Mouse (Mus musculus) embryonic facial prominence, embryonic 14.5 days (tissue): ENCODE data around the gene Cspg4. TPM values are rescaled to one million over a fixed set of nuclear protein-coding genes. Genes with fewer than 3 reads are reported as not detected.
"Not testable (repeated sequence)": the region's sequence is repeated elsewhere in the genome, so short reads cannot be mapped to it uniquely, and the experiment has no call there.

Experiments
- ATAC-seq: fragments of 200-750 bp; cut with Nextera tagmentation; 2 replicates; pipeline ENCODE4 v1.8.0; 2017; ENCODE audit warnings: low read depth, moderate number of reproducible peaks, moderate TSS enrichment
- DNase-seq: peaks from one replicate; pipeline ENCODE4 v3.0.0-alpha.2; 2015; ENCODE audit warnings: low spot score
- H3K27ac ChIP-seq: fragments of 300-500 bp; sonication (generic); replicated peaks from 2 replicates; pipeline ENCODE4 v1.5.1; 2014; ENCODE audit warnings: low read depth, mild to moderate bottlenecking, low read length, moderate library complexity
- H3K27me3 ChIP-seq: fragments of 300-500 bp; sonication (generic); replicated peaks from 2 replicates; pipeline ENCODE4 v1.6.1; 2014; ENCODE audit warnings: low read length; ENCODE audit not compliant: control insufficient read depth, insufficient read depth
- H3K36me3 ChIP-seq: fragments of 300-500 bp; sonication (generic); 2 replicates; pipeline ENCODE4 v1.6.1; 2014; ENCODE audit warnings: low read length, mixed read lengths; ENCODE audit not compliant: control insufficient read depth, insufficient read depth
- H3K4me1 ChIP-seq: fragments of 300-500 bp; sonication (generic); 2 replicates; pipeline ENCODE4 v1.6.1; 2014; ENCODE audit warnings: antibody characterized with exemption, low read length; ENCODE audit not compliant: control insufficient read depth, insufficient read depth
- H3K4me2 ChIP-seq: fragments of 300-500 bp; sonication (generic); 2 replicates; pipeline ENCODE4 v1.6.1; 2014; ENCODE audit warnings: low read depth, mild to moderate bottlenecking, low read length, moderate library complexity, mixed read lengths
- H3K4me3 ChIP-seq: fragments of 300-500 bp; sonication (generic); 2 replicates; pipeline ENCODE4 v1.5.1; 2014; ENCODE audit warnings: low read depth, mild to moderate bottlenecking, low read length
- H3K9ac ChIP-seq: fragments of 300-500 bp; sonication (generic); 2 replicates; pipeline ENCODE4 v1.6.1; 2014; ENCODE audit warnings: low read depth, mild to moderate bottlenecking, low read length, moderate library complexity, mixed read lengths
- H3K9me3 ChIP-seq: fragments of 300-500 bp; sonication (generic); 2 replicates; pipeline ENCODE4 v1.6.1; 2016; ENCODE audit warnings: low read length; ENCODE audit not compliant: control insufficient read depth
- WGBS: fragments of 180-500 bp; shearing (Covaris S2); extraction: QIAGEN DNeasy Blood & Tissue Kit; methylation state at CpG from one replicate; pipeline ENCODE4 v1.1.7; 2014; 5-methylcytosine and 5-hydroxymethylcytosine counted together
- polyA plus RNA-seq: library from polyadenylated mRNA; unstranded; fragments of >200 nt; fragmentation: Nextera tagmentation; extraction: Ambion mirVana; gene quantifications from 2 replicates; pipeline ENCODE4 v1.2.1, GENCODE M21; 2014

Cspg4 gene
- polyA plus RNA-seq, 1 experiment from 2014 or later, result 34.8 TPM

DNA sequence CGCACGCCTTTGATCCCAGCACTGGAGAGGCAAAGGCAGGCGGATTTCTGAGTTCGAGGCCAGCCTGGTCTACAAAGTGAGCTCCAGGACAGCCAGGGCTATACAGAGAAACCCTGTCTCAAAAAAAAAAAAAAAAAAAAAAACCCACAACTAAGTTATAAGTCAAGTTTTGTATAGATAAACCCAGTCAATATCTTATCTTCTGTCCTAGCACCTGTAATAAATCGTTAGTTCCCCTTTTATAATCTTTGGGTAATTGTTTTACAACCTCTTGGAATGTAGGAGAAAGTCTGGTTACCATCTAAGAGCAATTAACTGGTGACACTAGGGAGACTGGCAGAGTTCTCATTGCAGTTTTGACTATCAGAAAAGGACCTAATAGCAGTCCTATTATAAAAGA lies 83.9 kb downstream of the Cspg4 start:
- not testable (repeated sequence) for DNase-seq, H3K4me1 ChIP-seq, H3K27ac ChIP-seq, H3K27me3 ChIP-seq, H3K36me3 ChIP-seq, H3K4me3 ChIP-seq, H3K9me3 ChIP-seq, H3K4me2 ChIP-seq, H3K9ac ChIP-seq, ATAC-seq
- WGBS, result 90% methylated on average over 5 of the region's 5 CpGs

Other genes starting within 250 kb of the Cspg4 start
- gene Lingo1, start 68.6 kb upstream of the Cspg4 start, polyA plus RNA-seq, result 6.4 and 8.3 TPM in 2 replicates
- gene Odf3l1, start 354 bp upstream of the Cspg4 start, polyA plus RNA-seq, result 1.7 and 2.7 TPM in 2 replicates
- 7.8 and 8.2 TPM in 2 replicates for gene Snx33, start 63.3 kb downstream of the Cspg4 start, polyA plus RNA-seq
- gene Imp3, start 72.4 kb downstream of the Cspg4 start, polyA plus RNA-seq, result 78.0 and 81.0 TPM in 2 replicates
- gene Snupn, start 85.8 kb downstream of the Cspg4 start, polyA plus RNA-seq, result 22.2 and 23.6 TPM in 2 replicates
- gene Ptpn9, start 129.9 kb downstream of the Cspg4 start, polyA plus RNA-seq, result 32.9 and 33.7 TPM in 2 replicates
- 32.4 and 38.6 TPM in 2 replicates for gene Sin3a, start 207.0 kb downstream of the Cspg4 start, polyA plus RNA-seq